Mouse (Mus musculus) colon, adult 2 months (tissue): ENCODE results near the gene Lif. TPM values are rescaled to one million over a fixed set of nuclear protein-coding genes. Genes with fewer than 3 reads are reported as not detected.

Experiments
- polyA plus RNA-seq: library from polyadenylated mRNA; depleted of rRNA; stranded (reverse); fragments of >200 nt; gene quantifications from 2 replicates; pipeline ENCODE4 v1.2.3, GENCODE M21; 2012; rRNA removed

The Lif gene
- polyA plus RNA-seq, result 3.1 and 3.7 TPM in 2 replicates

DNA sequence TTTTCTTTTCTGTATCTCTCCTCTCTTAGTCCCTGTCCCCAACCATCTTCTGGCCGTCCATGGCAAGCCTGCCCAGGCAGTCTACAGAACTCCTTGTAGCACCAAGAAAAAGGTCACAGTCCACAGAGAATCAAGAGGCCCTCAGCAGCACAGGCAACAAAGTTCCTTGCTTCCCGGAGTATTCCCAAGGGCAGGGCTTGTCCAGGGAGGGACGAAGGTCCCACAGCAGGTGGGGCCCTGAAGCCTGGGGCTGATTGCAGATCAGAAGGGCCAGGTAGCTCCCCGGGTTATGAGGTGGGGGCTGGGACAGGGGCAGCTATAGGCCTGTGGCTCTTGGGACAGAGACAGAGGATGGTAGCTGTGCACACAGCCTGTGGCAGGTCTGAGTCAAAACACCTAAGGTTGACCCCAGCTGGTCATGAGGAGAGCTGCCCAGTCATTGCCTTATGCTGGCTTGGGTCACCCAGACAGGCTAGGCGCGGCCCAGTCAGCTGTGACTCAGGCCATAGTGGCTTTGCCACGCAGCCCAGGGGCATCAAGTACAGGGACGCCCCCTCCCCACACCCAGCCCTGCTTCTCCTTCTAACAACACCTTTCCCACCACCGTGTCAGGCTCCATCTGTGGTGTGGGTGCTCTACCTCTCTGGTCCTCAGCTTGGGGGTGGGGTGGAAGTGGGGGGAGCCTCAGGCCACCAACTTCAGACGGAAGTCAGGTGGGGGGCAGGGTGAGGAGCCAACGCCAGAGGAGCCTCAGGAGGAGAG, at the start of gene Lif:
Lif (plus strand) TSS at position 712 of the 762 bp plus-strand sequence.

GRCm38 (mm10) chr11:4217914-4218629, 39.3 kb upstream of the Lif start, which contains the start of gene Castor1:
Castor1 (plus strand) TSS chr11:4218225.

DNA sequence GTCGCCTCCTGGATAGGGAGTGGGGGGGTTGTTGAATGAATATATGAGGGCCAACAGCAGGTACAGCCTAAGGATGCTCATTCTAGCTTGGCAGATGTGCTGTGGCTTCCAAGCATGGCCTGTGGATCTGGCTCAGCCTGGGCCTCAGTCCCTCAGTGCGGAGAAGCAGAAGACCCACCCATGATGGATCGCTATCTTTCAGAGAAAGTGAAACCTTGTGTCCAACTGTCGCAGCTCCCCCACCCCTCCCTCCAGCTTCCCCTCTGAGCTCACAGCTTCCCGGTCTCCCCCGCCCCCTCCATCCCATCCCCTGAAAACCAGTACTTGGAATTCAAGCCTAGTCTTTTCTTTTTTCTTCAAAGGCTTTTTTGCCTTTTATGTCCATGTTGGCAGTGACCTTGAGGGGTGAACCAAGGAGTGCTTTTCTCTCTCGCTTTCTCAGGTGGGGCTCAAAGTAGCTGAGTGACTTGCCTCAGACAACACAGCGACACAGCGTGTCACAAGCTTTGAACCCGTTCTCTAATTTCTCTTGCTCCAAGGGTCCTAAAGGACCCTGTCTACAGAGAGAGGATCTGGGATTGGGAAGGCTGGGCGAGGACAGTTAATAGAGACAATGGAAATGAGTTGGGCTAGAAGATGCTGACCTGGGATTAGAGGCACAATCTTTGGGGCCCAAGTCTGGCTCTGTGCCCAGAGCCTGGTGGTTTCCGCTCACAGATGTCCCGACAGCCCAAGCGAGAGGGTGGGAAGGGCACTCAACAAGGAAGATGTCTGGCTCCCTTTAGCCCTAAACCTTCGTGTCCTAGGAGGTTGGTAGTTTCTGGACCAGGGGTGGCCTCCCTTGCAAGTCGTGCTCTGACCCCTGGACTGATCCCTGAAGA, 21.5 kb upstream of the Lif start, which contains the start of gene Osm:
Osm (plus strand) TSS at position 756 of the 881 bp plus-strand sequence.

Other genes with a start within 250 kb of the Lif start
- 0.30 and 0.40 TPM in 2 replicates for gene Sec14l4, start 226.1 kb upstream of the Lif start, polyA plus RNA-seq
- not detected in 2 replicates for gene Sec14l3, start 192.7 kb upstream of the Lif start, polyA plus RNA-seq
- 18.6 and 19.6 TPM in 2 replicates for gene Mtfp1, start 162.1 kb upstream of the Lif start, polyA plus RNA-seq
- gene Sec14l2, start 134.1 kb upstream of the Lif start, polyA plus RNA-seq, result 1.8 and 2.2 TPM in 2 replicates
- gene Rnf215, start 122.4 kb upstream of the Lif start, polyA plus RNA-seq, result 20.2 and 23.7 TPM in 2 replicates
- 6.9 TPM in 2 replicates for gene Ccdc157, start 97.3 kb upstream of the Lif start, polyA plus RNA-seq
- gene Sf3a1, start 97.2 kb upstream of the Lif start, polyA plus RNA-seq, result 28.2 and 29.5 TPM in 2 replicates
- 50.0 and 51.8 TPM in 2 replicates for gene Tbc1d10a, start 70.8 kb upstream of the Lif start, polyA plus RNA-seq
- gene Castor1, start 39.3 kb upstream of the Lif start, polyA plus RNA-seq, result 8.6 and 10.4 TPM in 2 replicates
- 0.23 and 0.27 TPM in 2 replicates for gene Osm, start 21.1 kb upstream of the Lif start, polyA plus RNA-seq
- gene Hormad2, start 183.5 kb downstream of the Lif start, polyA plus RNA-seq, result 0.06 TPM in 1 of 2 replicates, not detected in the other